Mouse (Mus musculus) CD4-positive, CD25-positive, alpha-beta regulatory T cell, adult 2 months (primary cell): ENCODE results near the gene Dnase2b.

ENCODE experiments used
- DNase-seq: peaks from one replicate; pipeline ENCODE4 v3.0.0-alpha.2; 2012; ENCODE audit warnings: low read depth, low spot score

Gene Dnase2b

DNA sequence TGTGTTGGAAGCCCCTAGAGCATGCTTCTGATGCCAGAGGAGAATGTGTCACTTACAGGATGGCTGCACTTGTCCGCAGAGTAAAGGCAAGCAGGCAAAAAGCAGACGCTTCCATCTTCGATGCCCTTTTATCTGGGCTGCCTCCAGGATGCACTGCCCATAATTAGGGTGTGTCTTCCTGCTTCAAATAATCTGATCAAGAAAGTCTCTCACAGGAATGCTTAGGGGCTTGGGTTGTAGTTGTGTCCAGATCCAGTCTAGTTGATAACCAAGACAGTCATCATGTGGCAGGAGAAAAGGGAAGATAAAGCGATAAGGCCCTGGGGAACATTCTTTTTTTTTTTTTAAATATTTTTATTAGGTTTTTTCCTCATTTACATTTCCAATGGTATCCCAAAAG, at the start of gene Dnase2b:
Dnase2b (minus strand) TSS at position 101 of the 400 bp plus-strand sequence.
- DNase-seq, result no peak

DNA sequence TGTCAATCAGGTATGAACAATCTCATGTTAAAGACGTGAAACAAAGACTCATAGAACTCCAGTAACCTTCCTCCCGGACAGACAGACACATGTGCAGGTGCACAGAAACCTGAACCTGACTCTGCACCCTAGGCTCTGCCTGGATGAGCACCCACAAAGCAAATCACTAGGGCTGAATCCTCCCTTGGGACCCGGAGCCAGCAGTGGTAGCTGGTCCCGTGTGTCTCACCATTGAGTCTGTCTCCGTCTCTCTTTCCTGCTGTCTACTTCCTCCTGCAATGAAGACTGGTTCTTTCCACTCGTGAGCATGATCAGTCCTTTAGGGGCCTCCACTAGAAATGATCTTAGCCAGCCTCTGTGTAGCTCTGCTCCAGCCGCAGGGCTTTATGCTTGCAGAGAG, 46.5 kb upstream of the Dnase2b start:
- no peak for DNase-seq

DNA sequence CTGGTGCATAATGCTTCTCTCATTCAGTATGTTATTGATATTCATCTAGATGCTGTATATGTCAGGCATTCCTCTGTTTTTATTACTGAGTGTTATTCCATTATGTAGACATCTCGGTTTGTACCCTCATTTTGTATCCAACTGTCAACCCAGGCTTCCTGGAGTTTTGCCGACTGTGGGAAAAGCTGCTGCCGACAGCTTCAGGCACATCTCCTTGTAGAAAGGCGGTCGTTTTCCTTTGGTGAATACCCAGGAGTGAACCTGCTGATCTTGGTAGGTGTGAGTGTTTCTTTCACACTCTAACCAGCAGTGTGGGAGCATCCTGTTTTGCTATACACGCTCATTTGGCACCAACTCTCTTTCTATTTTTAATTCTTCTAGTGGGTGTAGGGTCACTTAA, 45.6 kb upstream of the Dnase2b start:
- DNase-seq, result no peak

DNA sequence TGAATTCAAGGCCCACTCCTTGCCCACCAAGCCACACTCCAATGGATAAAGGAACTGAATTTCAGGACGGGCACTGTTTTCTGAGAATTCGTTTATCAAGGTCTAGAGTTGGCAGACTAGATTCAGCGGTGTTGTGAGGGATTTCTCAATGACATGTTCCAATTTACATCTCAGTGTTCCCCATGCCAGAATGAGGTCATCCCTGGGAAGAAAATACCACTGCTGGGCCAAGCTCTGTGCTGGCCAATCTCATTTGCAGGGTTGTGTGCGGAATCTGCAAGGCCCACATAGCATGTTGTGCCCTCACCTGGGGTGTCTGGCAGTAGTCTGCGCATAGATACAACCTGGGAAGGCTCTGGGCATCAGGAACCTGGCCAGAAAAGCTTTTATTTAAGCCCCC, 43.9 kb upstream of the Dnase2b start:
- no peak for DNase-seq

DNA sequence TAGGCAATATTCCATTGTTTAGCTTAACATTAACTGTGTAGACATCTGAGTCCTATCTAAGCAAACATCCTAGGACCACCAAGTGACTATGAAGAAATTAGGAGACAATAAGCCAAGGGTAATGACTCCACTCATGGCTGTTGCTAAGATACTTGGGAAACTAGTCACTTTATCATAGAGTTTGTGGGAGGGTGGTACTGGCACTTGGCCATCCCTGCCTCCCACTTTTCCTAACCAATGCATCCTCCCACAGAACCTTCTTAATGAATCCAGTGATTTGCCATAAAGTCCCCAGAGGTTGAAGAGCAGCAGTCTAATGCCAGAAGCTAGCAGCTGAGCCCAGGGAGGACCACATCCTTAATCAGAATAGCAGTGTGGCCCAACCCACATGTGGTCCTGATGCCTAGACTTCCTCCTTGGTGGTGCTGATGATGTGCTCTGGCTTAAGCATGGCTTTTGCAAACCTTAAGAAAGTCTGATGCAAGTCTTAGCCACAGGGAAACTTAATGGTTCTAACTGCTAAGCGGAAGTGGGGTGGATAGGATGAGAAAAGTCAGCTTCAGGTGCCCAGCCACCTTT, 42.8 kb upstream of the Dnase2b start:
- no peak for DNase-seq

DNA sequence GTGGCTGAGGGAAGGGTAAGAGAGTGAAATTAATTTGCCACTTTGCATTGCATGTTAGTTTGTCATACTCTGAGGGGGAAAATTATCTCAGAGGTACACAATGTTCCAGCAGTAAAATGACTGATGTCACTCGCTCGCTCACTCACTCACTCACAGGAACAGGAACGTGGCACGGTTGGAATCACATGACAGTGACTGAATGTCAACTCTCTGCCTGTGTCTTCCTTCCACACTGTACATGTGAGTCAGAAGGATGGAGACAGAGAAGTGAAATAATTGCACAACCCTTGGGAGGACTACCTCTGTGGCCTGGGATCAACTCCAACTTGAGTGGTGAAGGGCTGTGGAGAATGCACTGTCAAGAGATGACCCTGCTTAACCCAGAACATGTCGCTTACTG, 42.0 kb upstream of the Dnase2b start:
- DNase-seq, result no peak

DNA sequence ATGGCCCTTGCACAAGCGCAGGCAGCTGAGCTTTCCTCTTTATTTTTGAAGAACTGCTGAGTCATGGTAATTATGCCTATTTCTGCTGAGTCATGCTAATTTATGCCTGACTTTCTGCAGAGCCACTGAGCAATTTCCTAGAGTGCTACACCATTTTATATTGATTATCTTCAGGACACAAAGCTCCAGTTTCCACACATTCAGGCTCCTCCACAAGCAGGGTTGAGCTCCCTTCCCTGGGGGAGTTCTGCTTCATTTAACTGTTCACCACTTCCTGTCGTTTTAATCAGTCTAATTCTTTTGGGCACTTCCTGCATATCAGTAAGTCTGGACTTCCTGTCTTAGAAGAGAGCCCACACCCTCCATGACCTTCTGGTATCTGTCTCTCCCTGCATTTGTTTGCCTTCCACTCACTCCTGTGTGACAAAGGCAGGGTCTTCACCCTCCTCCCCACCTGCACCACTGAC, 39.7 kb upstream of the Dnase2b start:
- peak; percentile 5 for DNase-seq

DNA sequence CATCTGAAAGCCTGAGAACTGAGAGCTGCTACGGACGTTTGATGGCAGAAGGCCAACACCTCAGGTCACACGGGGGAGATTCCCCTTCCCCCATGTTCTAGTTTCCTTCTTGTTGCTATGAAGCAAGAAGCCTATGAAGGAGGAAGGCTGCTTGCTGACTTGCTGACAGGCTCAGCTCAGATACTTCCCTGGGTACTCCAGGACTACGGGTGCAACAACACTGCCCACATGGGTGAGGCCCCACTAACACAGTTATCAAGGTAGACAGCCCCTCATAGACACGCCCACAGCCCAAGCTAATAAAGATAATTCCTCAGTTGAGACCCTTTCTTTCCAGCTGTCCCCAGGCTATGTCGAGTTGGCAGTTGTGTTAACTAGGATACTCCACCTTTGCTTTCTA, 38.3 kb upstream of the Dnase2b start:
- DNase-seq, result no peak

DNA sequence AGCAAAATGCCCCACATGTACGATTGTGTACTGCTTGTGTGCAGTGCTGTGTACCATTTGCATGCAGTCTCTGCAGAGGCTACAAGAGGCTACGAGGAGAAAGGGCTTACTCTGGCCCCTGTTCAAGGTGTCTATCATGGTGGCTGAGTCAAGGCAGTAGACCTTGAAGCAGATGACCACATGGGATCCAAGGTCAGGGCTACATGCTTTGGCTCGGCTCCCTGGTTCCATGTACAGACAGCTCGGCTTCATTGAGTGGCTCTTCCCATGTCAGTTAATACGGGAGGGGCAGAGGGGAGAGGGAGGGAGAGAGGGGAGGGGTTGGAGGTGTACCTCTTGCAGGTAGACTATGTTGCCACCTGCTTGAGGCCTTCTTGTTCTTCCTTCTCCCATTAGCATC, 37.0 kb upstream of the Dnase2b start:
- no peak for DNase-seq

DNA sequence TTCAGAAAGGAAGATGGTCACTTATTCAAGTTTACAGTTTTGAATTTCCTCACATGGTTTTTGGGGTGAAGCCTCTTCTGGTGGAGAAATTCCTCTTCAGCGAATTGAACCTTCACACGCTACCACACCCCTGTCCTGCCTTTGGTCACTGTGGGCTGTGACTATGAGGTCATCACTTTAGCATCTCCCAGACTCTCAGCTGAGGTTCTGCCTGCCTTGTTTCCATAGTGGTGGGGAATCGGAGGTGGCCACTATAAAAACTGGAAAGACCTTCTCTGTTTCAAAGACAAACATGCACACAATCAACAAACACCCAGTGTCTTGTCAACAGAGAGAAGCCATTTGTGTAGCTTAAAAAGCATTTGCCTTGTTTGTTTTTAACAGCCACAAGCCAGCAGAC, 35.8 kb upstream of the Dnase2b start, which contains the start of gene 4930503B20Rik:
4930503B20Rik (minus strand) TSS at position 101 of the 400 bp plus-strand sequence.
- no peak for DNase-seq

DNA sequence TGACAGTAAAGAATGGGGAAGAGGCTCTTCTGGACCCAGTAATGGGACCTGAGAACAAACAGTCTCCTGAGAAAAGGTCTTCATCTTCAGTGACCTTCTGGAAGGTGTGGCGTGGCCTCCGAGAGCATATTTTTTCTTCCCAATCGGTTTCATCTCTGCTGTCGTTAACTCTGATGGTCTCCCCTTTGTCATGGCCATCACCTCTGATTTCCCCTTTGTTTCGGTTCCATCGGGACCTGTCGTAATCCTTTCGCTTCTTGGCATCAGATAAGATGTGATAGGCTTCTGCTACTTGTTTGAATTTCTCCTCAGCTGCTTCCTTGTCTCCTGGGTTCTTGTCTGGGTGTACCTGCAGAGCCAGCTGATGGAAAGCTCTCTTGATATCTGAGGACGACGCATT, 35.3 kb upstream of the Dnase2b start:
- no peak for DNase-seq

DNA sequence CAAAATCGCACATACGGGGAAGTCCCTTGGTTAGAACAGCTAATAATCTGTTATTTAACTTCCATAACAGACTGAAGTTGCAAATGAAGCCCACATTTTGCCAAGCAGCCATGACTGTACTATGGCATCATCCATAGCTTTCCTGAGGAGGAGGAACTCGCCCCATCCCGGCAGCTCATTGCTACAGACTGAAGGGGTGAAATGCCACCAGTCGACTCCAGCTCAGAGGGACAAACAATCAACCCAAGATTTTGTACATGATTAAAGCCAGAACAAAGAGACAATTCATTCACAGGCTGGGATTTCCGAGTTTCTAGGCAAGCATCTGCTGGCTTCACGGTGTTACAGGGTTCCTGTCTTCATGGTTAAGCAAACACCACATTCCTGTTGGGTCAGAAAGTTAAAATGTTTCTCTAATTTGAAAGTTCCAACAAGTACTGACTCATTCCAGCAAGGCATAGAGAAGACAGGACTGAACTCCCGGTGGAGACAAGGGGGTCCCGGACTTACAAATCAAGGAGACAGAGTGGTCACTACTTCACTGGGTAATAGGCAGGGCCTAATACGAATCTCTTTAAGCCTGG, 34.0 kb upstream of the Dnase2b start:
- DNase-seq, result no peak

DNA sequence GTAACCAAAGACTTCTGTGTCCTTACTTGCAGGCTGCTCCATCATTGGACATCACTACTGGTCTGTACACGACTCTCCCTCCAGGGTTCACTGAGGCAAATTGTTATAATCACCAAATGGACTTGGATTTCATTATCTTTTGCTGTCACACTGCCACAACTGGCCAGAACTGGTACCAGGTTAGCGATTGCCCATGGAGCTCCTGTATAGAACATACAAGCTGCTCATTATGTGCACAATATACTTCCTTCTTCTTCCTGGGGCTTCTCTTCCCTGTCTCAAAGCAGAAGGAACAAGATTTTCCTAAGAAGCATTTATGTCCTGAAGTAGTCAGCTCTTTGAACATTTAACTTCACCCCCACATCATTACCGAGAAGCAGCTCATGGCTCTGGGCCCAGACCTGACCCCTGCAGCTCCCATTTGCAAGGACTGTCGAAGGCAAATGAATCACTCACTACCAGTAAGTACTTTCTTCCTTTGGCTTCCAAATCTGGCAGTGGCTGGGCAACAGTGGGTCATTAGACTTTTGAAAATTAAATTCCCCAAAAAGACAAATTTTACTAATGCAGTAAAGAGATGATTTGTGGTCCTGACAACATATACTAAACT, 26.5 kb upstream of the Dnase2b start:
- DNase-seq, result no peak

DNA sequence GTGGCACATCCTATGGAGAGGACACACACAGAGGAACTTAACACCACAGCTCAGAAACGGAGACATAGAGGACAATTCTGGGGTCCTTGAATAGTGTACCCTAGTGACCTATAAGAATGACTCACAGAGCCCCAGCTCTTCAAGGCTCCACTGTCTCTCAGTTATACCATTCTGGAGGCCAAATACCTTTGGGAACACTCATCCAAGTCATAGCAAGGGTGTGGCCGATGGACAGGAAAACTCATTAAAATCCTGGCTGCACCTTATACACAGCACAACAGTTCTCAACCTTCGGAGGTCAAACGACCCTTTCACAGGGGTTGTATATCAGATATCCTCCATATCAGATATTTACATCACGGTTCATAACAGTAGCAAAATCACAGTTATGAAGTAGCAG, 17.1 kb upstream of the Dnase2b start:
- no peak for DNase-seq

DNA sequence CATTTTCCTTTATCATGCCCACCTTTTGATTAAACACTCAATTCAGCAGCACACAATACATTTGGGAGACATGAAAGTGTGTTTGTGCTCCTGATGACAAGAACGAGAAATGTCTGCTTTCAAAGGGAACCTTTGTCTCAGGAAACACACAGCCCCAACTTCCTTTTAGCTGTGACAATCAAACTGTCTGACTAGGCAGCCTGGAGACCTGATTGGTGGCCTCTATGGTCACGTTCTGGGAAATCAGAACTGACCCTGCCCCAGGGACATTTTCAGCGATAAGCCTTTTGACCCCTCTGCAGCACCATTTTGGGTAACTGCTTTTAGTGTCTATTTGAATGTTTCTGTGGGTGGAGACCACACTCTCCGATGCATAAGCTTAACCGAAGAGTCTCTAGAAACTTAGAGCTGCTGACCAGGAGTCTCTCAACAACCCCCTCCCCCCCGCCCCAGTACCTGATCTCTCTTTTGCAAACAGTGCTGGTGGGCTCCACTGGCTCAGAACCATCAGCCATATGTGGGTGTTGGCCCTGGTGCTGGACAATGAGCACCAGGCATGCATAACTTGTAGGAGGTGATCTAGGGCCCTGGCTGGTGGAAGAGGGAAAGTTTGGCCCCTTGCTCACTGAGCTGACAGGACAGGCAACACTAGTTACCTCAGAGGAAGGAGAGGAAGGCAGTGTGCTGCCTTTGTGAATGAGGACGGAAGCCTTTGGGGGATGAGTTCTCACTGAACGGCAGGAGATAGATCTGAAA, 13.0 kb upstream of the Dnase2b start:
- peak; percentile 3 for DNase-seq

DNA sequence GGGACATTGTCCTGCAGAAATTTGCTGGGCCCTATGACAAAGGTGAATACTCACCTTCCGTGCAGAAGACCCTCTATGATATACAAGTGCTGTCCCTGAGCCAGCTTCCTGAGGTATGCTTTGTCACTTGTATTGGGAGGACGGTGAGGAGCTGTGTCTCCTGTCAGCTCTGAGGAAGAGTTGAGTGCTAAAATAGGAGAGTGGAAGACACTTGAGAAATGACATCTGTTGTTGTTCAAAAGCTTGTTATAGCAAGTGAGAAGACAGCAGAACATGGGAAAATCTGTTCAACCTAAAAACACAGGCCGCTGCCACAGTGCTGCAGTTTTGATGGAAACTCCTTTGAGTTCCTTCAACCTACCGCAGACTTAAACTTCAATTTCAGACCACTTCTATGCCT, 10.4 kb upstream of the Dnase2b start:
- DNase-seq, result no peak

DNA sequence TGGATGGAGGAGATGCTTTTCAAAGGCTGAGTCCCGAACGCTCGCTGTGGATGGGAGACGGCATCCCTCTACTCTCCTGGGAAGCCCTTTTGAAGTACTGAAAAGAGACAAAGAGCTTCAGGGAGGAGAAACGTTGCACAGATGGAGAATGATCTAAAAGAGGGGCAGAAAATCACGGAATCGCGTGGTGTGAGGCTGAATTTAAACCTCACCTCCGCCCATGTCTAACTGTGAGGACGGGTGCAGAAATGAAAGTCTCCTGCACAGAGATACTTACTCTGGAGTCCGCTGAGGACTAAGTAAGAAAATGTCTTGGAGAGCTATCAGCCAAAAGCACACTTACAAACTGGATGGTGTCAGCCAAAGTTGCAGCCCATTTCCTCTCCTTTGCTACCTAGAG, 6.6 kb upstream of the Dnase2b start:
- no peak for DNase-seq

DNA sequence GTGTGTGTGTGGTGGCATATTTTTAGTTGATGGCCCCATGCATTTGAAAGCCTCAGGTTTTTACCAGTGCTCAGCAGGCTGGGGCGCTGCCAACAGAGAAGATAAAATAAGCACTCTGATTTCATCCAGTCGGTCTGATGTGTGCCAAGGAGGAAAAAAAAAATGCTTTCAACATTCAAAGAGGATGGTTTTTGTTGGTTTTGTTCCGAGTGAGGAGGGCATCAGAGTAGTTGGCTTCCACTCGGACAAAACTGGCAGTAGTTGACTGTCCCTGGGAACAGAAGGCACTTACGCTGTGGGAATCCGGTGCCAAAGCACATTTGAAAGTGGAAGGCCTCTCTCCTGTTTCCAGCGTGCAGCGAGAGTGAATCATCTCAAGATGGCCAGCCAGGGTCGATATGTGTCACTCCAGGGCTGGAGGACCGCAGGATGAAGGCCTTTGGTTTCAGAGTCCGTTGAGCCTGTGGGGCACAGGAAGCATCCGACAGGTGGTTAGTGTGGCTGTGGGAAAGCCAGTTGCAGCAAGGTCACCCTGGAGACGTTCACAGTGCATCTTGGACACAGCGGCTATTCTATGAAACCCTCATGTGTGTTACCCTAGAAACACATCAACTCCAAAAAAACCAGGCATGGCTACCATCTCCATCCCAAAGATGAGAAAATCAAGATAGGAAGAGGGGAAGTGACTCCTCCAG, 5.3 kb upstream of the Dnase2b start:
- no peak for DNase-seq

DNA sequence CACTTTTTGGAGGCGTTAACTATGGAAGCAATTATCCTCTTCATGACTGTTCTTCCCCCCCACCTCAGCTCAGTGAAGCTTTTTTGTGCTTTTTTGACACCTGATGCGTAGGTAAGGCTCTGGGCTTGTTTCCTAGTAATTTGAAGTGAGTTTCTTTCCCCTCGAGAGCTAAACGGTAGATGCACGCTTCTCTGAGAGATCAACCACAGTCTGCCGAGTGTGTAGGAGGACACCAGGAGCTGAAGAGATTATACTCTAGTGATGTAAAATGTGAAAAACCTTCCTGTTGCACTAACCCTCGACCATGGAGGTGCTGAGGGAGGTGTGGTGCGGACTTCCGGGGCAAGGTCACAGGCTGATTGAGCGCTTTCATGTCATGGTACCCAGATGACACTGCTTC, 4.7 kb upstream of the Dnase2b start:
- DNase-seq, result peak; percentile 5

DNA sequence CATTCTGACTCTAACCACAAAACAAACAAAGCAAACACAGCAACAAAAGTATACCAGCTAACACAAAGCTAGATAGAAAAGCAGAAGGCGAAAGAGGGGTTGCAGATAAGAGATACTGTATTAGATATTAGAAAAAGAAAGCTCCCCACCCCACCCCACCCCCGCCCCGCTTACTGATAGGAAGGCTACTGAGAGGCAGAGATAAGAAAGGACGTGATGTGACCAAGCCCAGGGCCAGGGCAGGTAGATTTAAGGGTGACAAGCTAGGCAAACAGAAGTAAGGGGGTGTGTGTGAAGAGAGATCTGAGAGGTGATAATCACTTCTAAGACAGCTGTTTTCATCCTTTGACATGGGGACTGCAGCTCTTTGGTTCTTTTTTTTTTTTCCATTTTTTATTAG, 3.0 kb upstream of the Dnase2b start:
- no peak for DNase-seq

DNA sequence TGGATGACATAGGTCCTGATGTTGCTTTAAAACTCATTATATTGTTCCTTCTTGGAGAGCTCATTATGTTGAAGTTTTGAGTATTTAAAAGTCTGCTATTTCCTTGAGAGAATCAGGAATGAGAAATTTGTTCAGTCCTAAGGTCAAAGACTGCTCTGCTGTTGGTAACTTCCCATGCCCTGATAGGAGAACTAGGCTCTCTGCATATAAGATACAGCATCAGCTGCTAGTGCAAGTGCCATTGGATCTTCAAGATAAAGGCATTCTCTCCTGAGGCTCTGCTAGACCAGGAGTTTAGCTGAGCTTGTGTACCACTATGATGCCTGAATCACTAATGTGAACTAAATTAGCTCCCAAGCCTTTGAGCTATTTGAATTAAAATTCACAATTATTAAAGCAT, 2.5 kb upstream of the Dnase2b start:
- DNase-seq, result no peak
